Mouse (Mus musculus) NIH3T3 (cell line): ENCODE results near the gene Tsc1.

ENCODE experiments used
- DNase-seq: peaks from one replicate; pipeline ENCODE4 v3.0.0-alpha.2; 2012; ENCODE audit warnings: low read depth

Gene Tsc1

GRCm38 (mm10) chr2:28727786-28728404 lies 86.9 kb downstream of the Tsc1 start:
- DNase-seq, result no peak

DNA sequence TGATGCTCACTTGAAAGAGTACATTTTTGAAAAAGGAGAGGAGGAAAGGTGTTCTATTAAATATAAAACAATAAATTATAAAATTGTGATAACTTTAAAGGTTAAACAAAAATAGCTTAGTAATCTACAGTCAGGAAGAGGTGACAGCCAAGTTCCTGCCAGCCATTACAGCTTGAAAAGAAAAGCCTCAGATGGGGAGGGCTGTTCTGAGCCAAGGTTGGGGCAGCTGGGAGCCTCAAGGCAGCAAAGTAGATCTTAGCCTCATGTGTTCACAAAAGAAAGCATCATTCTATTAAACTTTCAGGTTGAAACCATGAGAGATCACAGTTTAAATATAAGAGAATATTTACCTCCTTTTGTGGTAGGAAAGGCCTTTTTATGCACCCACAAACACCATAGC lies 89.6 kb downstream of the Tsc1 start:
- DNase-seq, result no peak

DNA sequence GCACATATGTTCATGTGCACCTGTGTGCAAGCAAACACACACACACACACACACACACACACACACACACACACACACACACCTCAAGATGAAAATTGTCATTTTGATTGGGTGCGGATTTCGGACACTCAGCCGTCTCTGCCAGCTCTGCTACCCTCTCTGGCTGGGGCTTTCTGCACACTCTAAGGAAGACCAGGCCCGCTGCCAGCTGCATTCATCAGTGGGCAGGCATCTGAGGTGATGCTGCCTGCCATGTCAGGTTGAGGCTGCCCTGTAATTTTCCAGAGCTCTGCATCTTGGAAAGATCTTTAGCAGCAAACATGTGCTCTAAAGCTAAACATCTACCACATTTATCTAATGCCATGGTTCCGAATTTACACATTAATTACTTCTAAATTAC lies 96.1 kb downstream of the Tsc1 start:
- DNase-seq, result peak; percentile 14

GRCm38 (mm10) chr2:28740159-28740558 lies 99.1 kb downstream of the Tsc1 start:
- DNase-seq, result no peak
